Mouse (Mus musculus) intestine, embryonic 15.5 days (tissue): ENCODE measurements around the gene Eml3. TPM values are rescaled to one million over a fixed set of nuclear protein-coding genes. Genes with fewer than 3 reads are reported as not detected.
"Not testable (repeated sequence)": the region's sequence is repeated elsewhere in the genome, so short reads cannot be mapped to it uniquely, and the experiment has no call there.

Experiments used
- ATAC-seq: fragments of 200-750 bp; cut with Nextera tagmentation; 2 replicates; pipeline ENCODE4 v1.8.0; 2017; ENCODE audit warnings: moderate TSS enrichment, moderate library complexity
- H3K27ac ChIP-seq: fragments of 300-500 bp; sonication (generic); 2 replicates; pipeline ENCODE4 v1.5.1; 2015; ENCODE audit warnings: mild to moderate bottlenecking, inconsistent platforms
- H3K27me3 ChIP-seq: fragments of 300-500 bp; sonication (generic); replicated peaks from 2 replicates; pipeline ENCODE4 v1.6.1; 2015; ENCODE audit warnings: inconsistent platforms
- H3K36me3 ChIP-seq: fragments of 300-500 bp; sonication (generic); 2 replicates; pipeline ENCODE4 v1.6.1; 2015; ENCODE audit warnings: inconsistent platforms
- H3K4me1 ChIP-seq: fragments of 300-500 bp; sonication (generic); replicated peaks from 2 replicates; pipeline ENCODE4 v1.6.1; 2015; ENCODE audit warnings: inconsistent platforms
- H3K4me2 ChIP-seq: fragments of 300-500 bp; sonication (generic); replicated peaks from 2 replicates; pipeline ENCODE4 v1.6.1; 2015; ENCODE audit warnings: mild to moderate bottlenecking, inconsistent platforms
- H3K4me3 ChIP-seq: fragments of 300-500 bp; sonication (generic); replicated peaks from 2 replicates; pipeline ENCODE4 v1.5.1; 2015; ENCODE audit warnings: inconsistent platforms
- H3K9ac ChIP-seq: fragments of 300-500 bp; sonication (generic); 2 replicates; pipeline ENCODE4 v1.6.1; 2015; ENCODE audit warnings: inconsistent platforms
- H3K9me3 ChIP-seq: fragments of 300-500 bp; sonication (generic); 2 replicates; pipeline ENCODE4 v1.6.1; 2016; ENCODE audit warnings: inconsistent platforms
- WGBS: fragments of 180-500 bp; shearing (Covaris S2); methylation state at CpG from one replicate; pipeline ENCODE4 v1.1.7; 2015; 5-methylcytosine and 5-hydroxymethylcytosine counted together
- polyA plus RNA-seq: library from polyadenylated mRNA; unstranded; fragments of >200 nt; fragmentation: Nextera tagmentation; extraction: Ambion mirVana; gene quantifications from 2 replicates; pipeline ENCODE4 v1.2.1, GENCODE M21; 2015

The Eml3 gene
- polyA plus RNA-seq, 1 experiment from 2014 or later = 24.2 TPM

DNA sequence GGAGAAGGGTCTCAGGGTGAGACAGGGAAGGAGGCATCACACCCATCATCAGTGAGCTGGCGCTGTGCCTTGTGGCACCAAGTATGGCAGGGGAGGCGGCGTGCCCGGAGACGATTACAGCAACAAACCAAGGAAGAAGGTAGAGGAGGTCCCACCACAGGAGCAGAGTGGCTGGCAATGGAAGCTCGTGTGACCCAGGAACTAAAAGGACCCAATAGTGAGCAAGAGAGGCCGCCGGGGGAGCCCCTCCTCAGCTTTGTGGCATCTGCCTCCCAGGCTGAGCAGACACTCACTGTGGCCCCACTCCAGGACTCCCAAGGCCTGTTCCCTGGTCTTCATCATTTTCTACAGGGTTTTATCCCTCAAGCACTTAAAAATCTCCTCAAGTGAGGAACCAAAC, 36.4 kb downstream of the Eml3 start:
- 69% methylated on average over 8 of the region's 8 CpGs for WGBS
- Histone ChIP-seq H3K4me3 (peak overlapping the region; percentile 77), H3K4me2 (peak overlapping the region; percentile 64), H3K9ac (peak overlapping the region; percentile 52), H3K27me3 (no peaks in the 10 kb centered on the region), H3K27ac (peak overlapping the region; percentile 93), H3K9me3 (no peaks in the 10 kb centered on the region), H3K36me3 (peaks cover 37% of the 10 kb centered on the region), H3K4me1 (peaks cover 9% of the 10 kb centered on the region)
- no peak for ATAC-seq

DNA sequence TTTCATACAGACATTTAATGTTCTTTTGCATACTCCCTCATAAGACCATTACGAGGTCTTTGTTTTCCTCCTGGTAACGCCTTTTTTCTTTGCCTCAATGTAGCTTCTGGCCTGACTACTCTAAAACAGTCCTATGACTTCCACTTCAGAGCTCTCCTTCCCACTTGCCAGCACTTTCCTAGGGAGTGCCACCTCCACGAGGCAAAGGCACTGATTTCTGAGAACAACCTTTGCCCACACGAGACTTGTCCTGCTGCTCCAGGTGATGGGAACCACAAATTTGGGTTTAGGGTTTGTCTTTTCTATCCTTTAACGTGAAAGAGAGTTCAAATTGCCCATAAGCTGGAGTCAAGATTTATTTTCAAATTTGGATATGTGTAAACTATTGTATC, 36.8 kb downstream of the Eml3 start:
- Histone ChIP-seq H3K4me2 (peak overlapping the region; percentile 64), H3K9me3 (no peaks in the 10 kb centered on the region), H3K9ac (peak overlapping the region; percentile 52), H3K4me3 (peak overlapping the region; percentile 77), H3K4me1 (peaks cover 9% of the 10 kb centered on the region), H3K36me3 (peaks cover 41% of the 10 kb centered on the region), H3K27me3 (no peaks in the 10 kb centered on the region), H3K27ac (peak overlapping the region; percentile 93)
- WGBS = 28% methylated on average over 5 of the region's 5 CpGs
- peak; percentile 50 for ATAC-seq

GRCm38 (mm10) chr19:8966590-8967372, 37.4 kb downstream of the Eml3 start, which contains the start of gene Eef1g:
TSS of gene Eef1g (plus strand) at chr19:8967041.
- H3K9ac ChIP-seq = peak within 1 kb of the TSS; percentile 85
- peak; percentile 99 for ATAC-seq
- peak within 1 kb of the TSS; percentile 93 for H3K27ac ChIP-seq
- peaks cover 46% of the 10 kb centered on the region for H3K36me3 ChIP-seq
- no peaks in the 10 kb centered on the region for H3K9me3 ChIP-seq
- H3K27me3 ChIP-seq = no peaks in the 10 kb centered on the region
- H3K4me2 ChIP-seq = peak within 1 kb of the TSS; percentile 74
- peak within 1 kb of the TSS; percentile 77 for H3K4me3 ChIP-seq
- H3K4me1 ChIP-seq = peaks cover 9% of the 10 kb centered on the region
- under 1% methylated on average over 52 of the region's 52 CpGs for WGBS

DNA sequence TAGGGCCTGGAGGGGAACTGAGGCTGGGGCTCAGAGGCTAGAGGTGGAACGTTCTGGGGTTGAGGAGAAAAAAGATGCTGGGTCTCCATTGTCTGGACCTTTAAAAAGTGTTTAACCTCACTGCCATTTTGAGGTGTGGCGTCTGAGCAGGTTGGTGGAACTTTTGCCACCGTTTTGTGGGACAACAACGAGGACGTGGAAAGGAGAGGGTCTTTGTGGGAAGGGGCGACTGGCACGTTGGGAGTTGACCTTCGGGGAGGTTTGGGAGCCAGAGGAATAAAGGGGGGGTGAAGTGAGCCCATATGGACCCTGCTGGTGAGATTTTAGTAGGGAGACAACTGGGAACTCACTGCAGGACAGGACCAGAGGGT, 38.0 kb downstream of the Eml3 start:
- H3K27ac ChIP-seq = peak overlapping the region; percentile 78
- no peak for ATAC-seq
- H3K27me3 ChIP-seq = no peaks in the 10 kb centered on the region
- H3K4me2 ChIP-seq = peak overlapping the region; percentile 74
- no peaks in the 10 kb centered on the region for H3K9me3 ChIP-seq
- WGBS = 0% methylated on average over 8 of the region's 8 CpGs
- peaks cover 9% of the 10 kb centered on the region for H3K4me1 ChIP-seq
- peaks cover 50% of the 10 kb centered on the region for H3K36me3 ChIP-seq
- peak overlapping the region; percentile 77 for H3K4me3 ChIP-seq
- H3K9ac ChIP-seq = peak overlapping the region; percentile 85

GRCm38 (mm10) chr19:8967893-8968292, 38.5 kb downstream of the Eml3 start:
- H3K27me3 ChIP-seq = no peaks in the 10 kb centered on the region
- H3K4me2 ChIP-seq = peak overlapping the region; percentile 74
- H3K36me3 ChIP-seq = peaks cover 49% of the 10 kb centered on the region
- H3K9me3 ChIP-seq = no peaks in the 10 kb centered on the region
- ATAC-seq = no peak
- peak overlapping the region; percentile 77 for H3K4me3 ChIP-seq
- H3K9ac ChIP-seq = peak overlapping the region; percentile 85
- WGBS = 4% methylated on average over 9 of the region's 9 CpGs
- H3K27ac ChIP-seq = no peak overlapping the region
- H3K4me1 ChIP-seq = peaks cover 9% of the 10 kb centered on the region

DNA sequence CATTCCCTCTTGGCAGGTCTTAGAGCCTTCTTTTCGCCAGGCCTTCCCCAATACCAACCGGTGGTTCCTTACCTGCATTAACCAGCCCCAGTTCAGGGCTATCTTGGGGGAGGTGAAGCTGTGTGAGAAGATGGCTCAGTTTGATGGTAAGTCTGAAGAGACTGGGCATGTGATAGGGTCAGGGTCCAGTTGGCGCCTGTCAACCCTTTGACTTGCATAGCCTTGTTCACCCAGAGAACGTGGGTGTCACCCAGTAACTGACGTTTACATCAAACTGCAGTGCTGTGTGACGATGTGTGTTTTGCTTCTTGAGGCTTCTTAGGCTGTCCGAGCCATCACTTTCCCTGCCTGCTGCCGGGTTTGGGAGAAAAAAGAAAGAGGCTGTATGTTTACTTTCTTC, 43.1 kb downstream of the Eml3 start:
- not testable (repeated sequence) for H3K4me2 ChIP-seq, ATAC-seq, H3K4me3 ChIP-seq, H3K4me1 ChIP-seq, H3K9me3 ChIP-seq, H3K27ac ChIP-seq, H3K9ac ChIP-seq, H3K27me3 ChIP-seq
- H3K36me3 ChIP-seq = peaks cover 53% of the 10 kb centered on the region
- 82% methylated on average over 8 of the region's 8 CpGs for WGBS

GRCm38 (mm10) chr19:8974638-8975037, 45.3 kb downstream of the Eml3 start:
- no peak overlapping the region for H3K4me3 ChIP-seq
- 86% methylated on average over 1 of the region's 1 CpGs for WGBS
- H3K4me2 ChIP-seq = no peak overlapping the region
- peaks cover 68% of the 10 kb centered on the region for H3K36me3 ChIP-seq
- ATAC-seq = no peak
- H3K4me1 ChIP-seq = no peaks in the 10 kb centered on the region; the same call in 1 of the 2 replicates
- H3K9ac ChIP-seq = no peak overlapping the region
- no peaks in the 10 kb centered on the region for H3K9me3 ChIP-seq
- H3K27ac ChIP-seq = no peak overlapping the region
- H3K27me3 ChIP-seq = no peaks in the 10 kb centered on the region

- H3K9me3 ChIP-seq = no peaks in the 10 kb centered on the region
- 96% methylated on average over 2 of the region's 2 CpGs for WGBS
- peaks cover 60% of the 10 kb centered on the region for H3K36me3 ChIP-seq
- no peak overlapping the region for H3K4me3 ChIP-seq
- H3K4me1 ChIP-seq = peaks cover 2% of the 10 kb centered on the region; the same call in 1 of the 2 replicates
- no peaks in the 10 kb centered on the region for H3K27me3 ChIP-seq
- no peak for ATAC-seq
- H3K27ac ChIP-seq = no peak overlapping the region
- no peak overlapping the region for H3K9ac ChIP-seq
- no peak overlapping the region for H3K4me2 ChIP-seq
These were observed 46.1 kb downstream of the Eml3 start for GRCm38 (mm10) chr19:8975491-8975890.

GRCm38 (mm10) chr19:8976535-8976934, 47.2 kb downstream of the Eml3 start:
- Histone ChIP-seq H3K27ac (no peak overlapping the region), H3K9me3 (no peaks in the 10 kb centered on the region), H3K27me3 (no peaks in the 10 kb centered on the region), H3K4me2 (no peak overlapping the region), H3K36me3 (peaks cover 50% of the 10 kb centered on the region), H3K4me3 (no peak overlapping the region), H3K9ac (no peak overlapping the region), H3K4me1 (peaks cover 7% of the 10 kb centered on the region)
- 42% methylated on average over 3 of the region's 3 CpGs for WGBS
- peak; percentile 61 for ATAC-seq

- Histone ChIP-seq H3K9me3 (no peaks in the 10 kb centered on the region), H3K27me3 (no peaks in the 10 kb centered on the region), H3K9ac (no peak overlapping the region), H3K27ac (no peak overlapping the region), H3K36me3 (peaks cover 18% of the 10 kb centered on the region), H3K4me1 (peaks cover 43% of the 10 kb centered on the region), H3K4me3 (no peak overlapping the region), H3K4me2 (no peak overlapping the region)
- no peak for ATAC-seq
- WGBS = 49% methylated on average over 5 of the region's 5 CpGs
These were observed 51.4 kb downstream of the Eml3 start for GRCm38 (mm10) chr19:8980771-8981170.

GRCm38 (mm10) chr19:8981450-8982168, 52.3 kb downstream of the Eml3 start:
- H3K4me1 ChIP-seq = peaks cover 45% of the 10 kb centered on the region
- no peak for ATAC-seq
- no peak overlapping the region for H3K9ac ChIP-seq
- no peaks in the 10 kb centered on the region for H3K9me3 ChIP-seq
- H3K36me3 ChIP-seq = peaks cover 18% of the 10 kb centered on the region
- 54% methylated on average over 2 of the region's 2 CpGs for WGBS
- no peak overlapping the region for H3K4me2 ChIP-seq
- no peak overlapping the region for H3K27ac ChIP-seq
- no peaks in the 10 kb centered on the region for H3K27me3 ChIP-seq
- no peak overlapping the region for H3K4me3 ChIP-seq

GRCm38 (mm10) chr19:8982303-8983149, 53.2 kb downstream of the Eml3 start:
- Histone ChIP-seq H3K4me2 (no peak overlapping the region), H3K9ac (no peak overlapping the region)

More at GRCm38 (mm10) chr19:8982303-8983149, 53.2 kb downstream of the Eml3 start:
- 36% methylated on average over 5 of the region's 5 CpGs for WGBS
- Histone ChIP-seq H3K4me1 (peaks cover 45% of the 10 kb centered on the region), H3K4me3 (no peak overlapping the region), H3K9me3 (no peaks in the 10 kb centered on the region), H3K27ac (peak overlapping the region; percentile 64), H3K36me3 (peaks cover 14% of the 10 kb centered on the region), H3K27me3 (no peaks in the 10 kb centered on the region)
- ATAC-seq = peak; percentile 81
